Comparison of ENCODE assay signal across 17 mouse cellular contexts in the genomic region with DNA sequence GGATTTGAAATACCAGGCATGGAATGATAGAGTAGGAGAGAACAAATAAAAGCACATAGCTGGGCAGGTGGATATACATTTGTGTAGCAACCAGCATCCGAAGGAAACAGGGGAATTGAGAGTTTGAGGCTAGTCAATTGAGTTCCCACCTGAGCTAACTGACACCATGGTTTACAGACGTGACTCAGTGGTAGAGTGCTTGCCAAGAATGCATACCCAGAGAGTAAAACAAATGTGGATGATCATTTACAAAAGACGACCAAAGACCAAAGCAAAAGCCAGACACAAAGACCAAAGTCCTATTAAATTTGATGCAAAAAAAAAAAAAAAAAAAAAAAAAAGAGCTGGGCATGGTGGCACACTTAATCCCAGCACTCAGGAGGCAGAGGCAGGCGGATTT.
"Had no signal": no experiment of that assay in that cellular context is flagged by ENCODE, and none has a peak within 500 bp of the region (broad histone marks: within the 10 kb centered on the region; RNA-seq: fewer than 3 reads in every experiment).

No protein-coding gene starts in this region.

- DNase-seq: liver, postnatal 0 days; lung, adult 2 months; lung, postnatal 14 days; lung, postnatal 36 days; midbrain, embryonic 14.5 days; right cerebral cortex, postnatal 14 days; thymus, adult 2 months; thymus, postnatal 25 days; thymus, postnatal 4 days had no signal

- H3K27me3 ChIP-seq: lung, embryonic 15.5 days; megakaryocyte, embryonic 14.5 days; midbrain, embryonic 12.5 days; neural tube, embryonic 12.5 days; stomach, embryonic 15.5 days had no signal

- H3K4me3 ChIP-seq: lung, embryonic 15.5 days; megakaryocyte, embryonic 14.5 days; midbrain, embryonic 12.5 days; neural tube, embryonic 12.5 days; stomach, embryonic 15.5 days had no signal

- H3K9me3 ChIP-seq: lung, embryonic 15.5 days; midbrain, embryonic 12.5 days; neural tube, embryonic 12.5 days; stomach, embryonic 15.5 days had no signal

- H3K4me2 ChIP-seq: lung, embryonic 15.5 days; midbrain, embryonic 12.5 days; neural tube, embryonic 12.5 days; stomach, embryonic 15.5 days had no signal

- H3K9ac ChIP-seq: liver, postnatal 0 days; lung, embryonic 15.5 days; midbrain, embryonic 12.5 days; neural tube, embryonic 12.5 days; stomach, embryonic 15.5 days had no signal

- ATAC-seq: liver, postnatal 0 days; lung, postnatal 0 days had no signal

- H3K36me3 ChIP-seq: lung, embryonic 15.5 days; stomach, embryonic 15.5 days had no signal

- H3K27ac ChIP-seq: lung, embryonic 15.5 days; macrophage; midbrain, embryonic 12.5 days; neural tube, embryonic 12.5 days; stomach, embryonic 15.5 days; stomach, postnatal 0 days had no signal

- H3K4me1 ChIP-seq: lung, embryonic 15.5 days; midbrain, embryonic 12.5 days; neural tube, embryonic 12.5 days; stomach, embryonic 15.5 days had no signal
